Mouse (Mus musculus) kidney, adult 2 months (tissue): ENCODE results near the gene Rnf225.

Source experiments
- CTCF ChIP-seq: fragments of 200-500 bp; conservative IDR thresholded peaks from 2 replicates; pipeline ENCODE4 v1.5.1; 2011; ENCODE audit warnings: low read depth, mild to moderate bottlenecking, control low read depth, low read length, moderate library complexity, mixed read lengths; ENCODE audit not compliant: insufficient read depth, insufficient read length
- POLR2A ChIP-seq: fragments of 200-500 bp; IDR thresholded peaks from one replicate; pipeline ENCODE4 v1.6.1; 2011; ENCODE audit warnings: low read depth, low read length, control low read depth

DNA sequence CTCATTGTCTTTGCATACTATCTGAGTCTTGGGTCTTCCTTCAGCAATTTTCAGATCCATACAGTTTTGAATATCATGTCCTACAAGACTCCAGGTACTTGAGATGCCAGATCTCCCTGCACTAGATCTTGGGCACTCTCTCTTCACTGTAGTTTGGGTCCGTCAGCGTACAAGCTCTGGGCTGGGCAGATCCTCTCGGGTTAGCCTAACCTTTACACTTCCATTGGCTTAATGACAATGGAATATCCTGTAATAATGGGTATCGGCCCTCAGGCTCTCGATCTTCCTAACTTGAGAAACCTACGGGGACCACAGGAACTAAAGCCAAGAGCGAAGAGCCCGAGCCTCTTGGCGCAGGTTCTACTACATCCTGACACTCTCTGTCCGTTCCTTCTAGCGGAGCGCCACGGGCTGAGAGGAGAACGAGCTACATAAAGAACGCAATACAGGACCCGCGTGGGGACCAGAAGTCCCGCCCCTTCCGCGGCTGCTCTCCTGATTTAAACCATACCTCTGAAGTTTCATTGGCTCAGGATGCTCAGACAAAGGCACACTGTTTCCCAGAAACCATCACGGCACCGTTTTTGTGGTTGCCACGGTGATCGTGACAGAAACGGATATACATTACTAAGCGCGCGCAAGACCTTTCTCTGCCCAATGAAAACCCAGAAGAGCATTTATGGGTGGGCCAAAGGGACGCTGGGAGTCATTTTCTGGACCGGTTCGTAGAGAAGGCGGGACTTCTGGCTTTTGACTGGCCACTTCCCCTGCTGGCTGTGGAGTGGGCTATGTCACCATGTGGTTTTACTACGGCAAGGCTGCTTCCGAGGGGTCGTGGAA is 22.0 kb downstream of the Rnf225 start:
- no peak for TF ChIP-seq CTCF
- TF ChIP-seq POLR2A, result no peak
